Comparison of ENCODE assay signal across 24 mouse cellular contexts in the genomic region with DNA sequence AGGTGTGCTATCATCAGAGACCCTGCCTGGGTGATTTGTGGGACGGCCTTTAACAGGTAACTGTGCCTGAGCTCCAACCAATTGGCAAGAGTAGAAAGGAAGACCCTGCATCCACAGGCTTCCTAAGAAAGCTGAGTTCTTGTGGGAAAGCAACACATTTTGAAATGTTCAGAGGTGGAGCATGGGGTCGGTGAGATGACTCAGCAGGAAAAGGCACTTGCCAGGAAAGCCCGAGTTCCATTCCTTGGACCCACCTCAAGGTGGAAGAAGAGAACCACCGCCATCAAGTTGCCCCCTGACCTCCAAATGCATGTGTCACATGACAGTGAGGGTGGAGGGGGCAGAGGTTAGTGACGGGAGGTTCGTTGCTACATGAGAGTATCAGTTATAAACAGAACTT.
"Had no signal": no experiment of that assay in that cellular context is flagged by ENCODE, and none has a peak within 500 bp of the region (broad histone marks: within the 10 kb centered on the region; RNA-seq: fewer than 3 reads in every experiment).

No protein-coding gene starts in this region.

- H3K9ac ChIP-seq: heart, embryonic 13.5 days; heart, embryonic 15.5 days; hindbrain, embryonic 13.5 days; hindbrain, embryonic 15.5 days; kidney, embryonic 15.5 days; limb, embryonic 13.5 days; limb, embryonic 15.5 days; liver, embryonic 12.5 days had no signal

- H3K27me3 ChIP-seq: hindbrain, embryonic 15.5 days had no signal

- H3K36me3 ChIP-seq: heart, embryonic 13.5 days; heart, embryonic 15.5 days; hindbrain, embryonic 13.5 days; hindbrain, embryonic 15.5 days; kidney, embryonic 15.5 days; limb, embryonic 13.5 days; limb, embryonic 15.5 days; liver, embryonic 12.5 days had no signal

- DNase-seq: gastrocnemius, adult 2 months; gastrocnemius, postnatal 10 days; gastrocnemius, postnatal 25 days; heart, postnatal 36 days; kidney, adult 11 months; kidney, adult 2 months; kidney, adult 9 months; kidney, postnatal 14 days; kidney, postnatal 36 days; layer of hippocampus, adult 9-11 months; layer of hippocampus, postnatal 36 days; left cerebral cortex, postnatal 4 days had no signal

- H3K27ac ChIP-seq: gastrocnemius, adult 2 months; heart, embryonic 13.5 days; heart, embryonic 15.5 days; hindbrain, embryonic 13.5 days; hindbrain, embryonic 15.5 days; hindbrain, postnatal 0 days; kidney, embryonic 15.5 days; kidney, postnatal 0 days; limb, embryonic 13.5 days; limb, embryonic 15.5 days; liver, embryonic 12.5 days had no signal

- H3K4me3 ChIP-seq: gastrocnemius, adult 2 months; heart, embryonic 13.5 days; heart, embryonic 15.5 days; hindbrain, embryonic 13.5 days; hindbrain, embryonic 15.5 days; kidney, embryonic 15.5 days; limb, embryonic 13.5 days; limb, embryonic 15.5 days; liver, embryonic 12.5 days had no signal

- H3K9me3 ChIP-seq: heart, embryonic 13.5 days; heart, embryonic 15.5 days; hindbrain, embryonic 13.5 days; hindbrain, embryonic 15.5 days; kidney, embryonic 15.5 days; limb, embryonic 13.5 days; limb, embryonic 15.5 days; liver, embryonic 12.5 days had no signal

- ATAC-seq: hindbrain, postnatal 0 days; intestine, embryonic 16.5 days; liver, embryonic 12.5 days had no signal

- H3K4me2 ChIP-seq: heart, embryonic 11.5 days; heart, embryonic 13.5 days; heart, embryonic 15.5 days; hindbrain, embryonic 13.5 days; hindbrain, embryonic 15.5 days; kidney, embryonic 15.5 days; limb, embryonic 13.5 days; limb, embryonic 15.5 days; liver, embryonic 12.5 days had no signal
